Mouse (Mus musculus) ES-E14 (cell line): ENCODE results near the gene Hs3st5. TPM values are rescaled to one million over a fixed set of nuclear protein-coding genes. Genes with fewer than 3 reads are reported as not detected.
A peak's percentile ranks its signal among the peaks of the same experiment; 100 is the strongest.
"Not testable (repeated sequence)": the region's sequence is repeated elsewhere in the genome, so short reads cannot be mapped to it uniquely, and the experiment has no call there.

ENCODE experiments used
- DNase-seq: peaks from one replicate; pipeline ENCODE4 v3.0.0-alpha.2; 2013; ENCODE audit warnings: low read depth, low spot score
- H3K27ac ChIP-seq: 2 replicates; pipeline ENCODE4 v1.5.1; 2012; ENCODE audit warnings: low read depth, mild to moderate bottlenecking, low read length, moderate library complexity, mixed read lengths; ENCODE audit not compliant: poor library complexity, insufficient read depth, severe bottlenecking
- H3K36me3 ChIP-seq: 2 replicates; pipeline ENCODE4 v1.6.1; 2012; ENCODE audit warnings: mild to moderate bottlenecking, low read length, moderate library complexity, mixed read lengths; ENCODE audit not compliant: control insufficient read depth, poor library complexity, insufficient read depth, severe bottlenecking
- H3K4me1 ChIP-seq, 2 experiments: fragments of 150-350 bp in 1 of 2; sonication (generic) in 1 of 2; 2 replicates each; pipeline ENCODE4 v1.6.1; 2012; ENCODE audit warnings: low read length in 2 of 2, mild to moderate bottlenecking in 1 of 2, mixed read lengths in 1 of 2; ENCODE audit not compliant: control insufficient read depth in 2 of 2, insufficient read depth in 2 of 2, poor library complexity in 1 of 2
- H3K4me3 ChIP-seq, 2 experiments: fragments of 150-350 bp in 1 of 2; sonication (generic) in 1 of 2; 2 replicates each; pipeline ENCODE4 v1.5.1; 2012; ENCODE audit warnings: low read length in 2 of 2, low read depth in 1 of 2, mild to moderate bottlenecking in 1 of 2, mixed read lengths in 1 of 2; ENCODE audit not compliant: insufficient read depth in 1 of 2, poor library complexity in 1 of 2, severe bottlenecking in 1 of 2
- H3K9ac ChIP-seq: 2 replicates; pipeline ENCODE4 v1.6.1; 2012; ENCODE audit warnings: low read depth, mild to moderate bottlenecking, low read length, mixed read lengths; ENCODE audit not compliant: poor library complexity, insufficient read depth, severe bottlenecking
- H3K9me3 ChIP-seq: fragments of 150-350 bp; sonication (generic); 2 replicates; pipeline ENCODE4 v1.6.1; 2012; ENCODE audit warnings: low read depth, mild to moderate bottlenecking, low read length; ENCODE audit not compliant: control insufficient read depth, insufficient read depth
- CHD2 ChIP-seq: IDR thresholded peaks from 2 replicates; pipeline ENCODE4 v1.6.1; 2014; ENCODE audit warnings: mild to moderate bottlenecking, low read depth, low read length, inconsistent platforms
- HCFC1 ChIP-seq: IDR thresholded peaks from 2 replicates; pipeline ENCODE4 v1.6.1; 2012; ENCODE audit warnings: low read length, inconsistent platforms, borderline replicate concordance; ENCODE audit not compliant: insufficient read depth
- MAFK ChIP-seq: IDR thresholded peaks from 2 replicates; pipeline ENCODE4 v1.6.1; 2014; ENCODE audit warnings: mild to moderate bottlenecking, low read depth, low read length, inconsistent platforms; ENCODE audit not compliant: insufficient read depth
- ZC3H11A ChIP-seq: IDR thresholded peaks from 2 replicates; pipeline ENCODE4 v1.6.1; 2012; ENCODE audit warnings: low read depth, mild to moderate bottlenecking, inconsistent platforms, low read length, borderline replicate concordance
- ZNF384 ChIP-seq: IDR thresholded peaks from 2 replicates; pipeline ENCODE4 v1.6.1; 2012; ENCODE audit warnings: low read depth, low read length, inconsistent platforms
- in situ Hi-C, 2 experiments: fragments of 600-800 bp; cut with MboI; formaldehyde crosslinking; loops; one replicate each; pipeline ENCODE4 v1.15.1; 2025; ENCODE audit warnings: low sequenced_read_pairs in 2 of 2, inconsistent platforms in 1 of 2; ENCODE audit not compliant: unreplicated experiment in 2 of 2
- total RNA-seq: library from RNA; depleted of rRNA; stranded (reverse); fragments of 300-350 nt; gene quantifications from 2 replicates; pipeline ENCODE4 v1.2.3, GENCODE M21; 2012

The Hs3st5 gene
- total RNA-seq, 1 experiment = 0.13 TPM

DNA sequence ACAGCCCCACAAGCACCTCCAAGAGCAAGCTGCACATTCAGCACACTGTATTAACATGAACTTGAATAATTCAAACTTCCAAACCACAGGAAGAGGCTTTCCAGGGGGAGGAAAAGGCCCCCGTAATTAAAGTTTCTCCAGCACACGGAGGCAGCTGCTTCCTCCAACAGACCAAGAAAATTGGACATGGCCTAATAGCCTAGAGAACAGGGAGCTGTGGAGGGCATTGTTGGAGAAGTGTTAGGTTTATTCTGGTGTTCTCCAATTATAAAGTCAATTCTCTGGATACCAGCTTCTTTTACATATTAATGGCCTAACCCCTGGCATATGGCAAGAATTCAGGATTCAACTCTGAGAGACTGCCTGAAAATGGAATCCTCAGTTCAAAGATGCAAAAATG is 60.6 kb downstream of the Hs3st5 start:
- Histone ChIP-seq H3K9ac (no peak overlapping the region), H3K27ac (no peak overlapping the region), H3K4me1 (0 out of 4 replicates have a peak, but pooled peaks cover 0 to 1% of the 10 kb centered on the region in 2 experiments), H3K9me3 (no peaks in the 10 kb centered on the region), H3K36me3 (no peaks in the 10 kb centered on the region), H3K4me3 (no peak overlapping the region)
- in situ Hi-C loops = no loop called here
- no peak for DNase-seq
- TF ChIP-seq ZC3H11A (no peak), CHD2 (no peak), MAFK (no peak), ZNF384 (no peak), HCFC1 (no peak)

DNA sequence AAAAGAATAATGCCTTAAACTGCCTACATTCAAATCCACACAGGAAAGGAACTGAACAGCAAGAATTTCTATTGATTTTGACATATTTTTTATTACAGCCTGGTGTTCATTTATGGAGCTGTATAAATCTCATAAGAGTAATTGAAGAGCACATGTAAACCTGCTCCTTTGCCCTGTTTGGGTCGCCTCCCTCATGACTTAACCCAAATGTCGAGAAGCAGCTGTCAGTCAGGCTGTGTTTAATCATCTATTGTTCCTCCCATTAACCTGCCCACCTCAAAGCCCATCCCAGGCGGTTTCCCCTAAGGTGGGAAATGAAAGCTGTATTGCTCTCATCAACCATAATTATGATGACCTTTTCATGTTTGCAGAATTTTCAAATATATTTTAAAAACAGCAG is 65.9 kb downstream of the Hs3st5 start:
- no peak for TF ChIP-seq CHD2
- no peak for TF ChIP-seq MAFK
- TF ChIP-seq ZNF384 = no peak
- TF ChIP-seq HCFC1 = no peak
- TF ChIP-seq ZC3H11A = no peak
- Histone ChIP-seq H3K9me3 (no peaks in the 10 kb centered on the region), H3K9ac (no peak overlapping the region), H3K27ac (no peak overlapping the region), H3K4me1 (0 out of 4 replicates have a peak, but pooled peaks cover 0 to 1% of the 10 kb centered on the region in 2 experiments), H3K4me3 (no peak overlapping the region), H3K36me3 (no peaks in the 10 kb centered on the region)
- in situ Hi-C loops = no loop called here
- DNase-seq = no peak

DNA sequence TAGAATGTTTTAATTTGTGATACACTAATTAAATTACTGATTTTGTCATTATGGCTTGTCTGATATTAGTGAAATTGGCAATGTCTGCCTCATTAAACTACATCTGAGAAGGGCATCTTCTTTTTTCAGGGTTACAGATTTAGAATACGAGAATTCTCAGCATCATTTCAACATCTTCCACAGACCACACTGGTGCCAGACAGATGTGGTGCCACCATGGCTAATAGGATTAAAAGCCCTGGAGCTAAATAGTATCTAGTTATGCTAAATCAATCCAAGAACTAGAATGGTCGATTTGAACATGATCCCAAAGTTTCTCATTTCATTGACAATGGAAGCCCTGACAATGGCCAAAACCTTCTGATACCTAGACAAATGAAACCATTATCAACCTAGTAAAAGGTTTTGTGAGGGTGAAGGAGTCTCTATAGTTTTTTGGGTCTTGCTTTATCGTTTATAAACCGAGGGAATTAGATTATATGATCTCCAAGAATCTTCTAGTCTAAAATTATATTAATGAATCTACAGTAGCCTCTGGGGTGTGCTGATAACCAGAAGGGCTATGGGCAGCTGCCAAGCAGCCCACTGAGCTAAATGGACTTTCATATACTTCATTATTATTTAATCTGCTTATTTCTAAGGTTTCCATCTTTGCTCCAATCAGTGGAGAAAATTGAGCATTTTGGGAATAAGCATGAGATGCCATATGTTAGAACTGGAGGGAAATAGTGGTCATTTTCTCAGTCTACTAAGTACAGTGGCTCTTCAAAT is 71.9 kb downstream of the Hs3st5 start:
- no peak for TF ChIP-seq HCFC1
- no peak for TF ChIP-seq MAFK
- TF ChIP-seq CHD2 = no peak
- TF ChIP-seq ZC3H11A = no peak
- TF ChIP-seq ZNF384 = no peak
- H3K4me1 ChIP-seq = no peaks in the 10 kb centered on the region
- H3K36me3 ChIP-seq = no peaks in the 10 kb centered on the region
- no peak overlapping the region for H3K9ac ChIP-seq
- no peaks in the 10 kb centered on the region for H3K9me3 ChIP-seq
- DNase-seq = no peak
- H3K4me3 ChIP-seq = no peak overlapping the region
- H3K27ac ChIP-seq = no peak overlapping the region
- in situ Hi-C loops = no loop called here

DNA sequence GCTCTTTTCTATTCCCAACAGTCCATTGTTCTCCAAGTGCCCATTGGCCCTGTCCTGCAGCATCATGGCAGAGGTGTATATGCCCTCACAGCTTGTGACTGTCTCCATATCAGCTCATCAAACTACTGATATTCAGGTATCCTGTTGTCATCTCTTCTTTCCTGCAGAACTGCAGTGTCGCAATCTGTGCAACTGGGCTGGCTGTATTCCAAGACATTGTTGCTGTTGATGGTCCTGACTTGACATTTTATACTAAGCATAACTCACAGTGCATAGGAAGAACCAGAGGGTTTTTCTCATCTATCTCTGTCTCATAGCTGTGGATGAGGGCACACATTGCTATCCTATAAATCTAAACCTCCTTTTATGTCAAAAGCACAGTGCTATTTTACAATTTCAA is 103.8 kb downstream of the Hs3st5 start:
- no peak for DNase-seq
- in situ Hi-C loops = no loop called here
- peaks cover 7 to 8% of the 10 kb centered on the region in 2 experiments for H3K4me1 ChIP-seq
- no peak overlapping the region for H3K9ac ChIP-seq
- no peak overlapping the region for H3K4me3 ChIP-seq
- H3K9me3 ChIP-seq = peaks cover 7% of the 10 kb centered on the region
- H3K36me3 ChIP-seq = peaks cover 2% of the 10 kb centered on the region; the same call in 1 of the 2 replicates
- TF ChIP-seq HCFC1 = no peak
- no peak for TF ChIP-seq ZNF384
- TF ChIP-seq MAFK = no peak
- no peak overlapping the region for H3K27ac ChIP-seq

DNA sequence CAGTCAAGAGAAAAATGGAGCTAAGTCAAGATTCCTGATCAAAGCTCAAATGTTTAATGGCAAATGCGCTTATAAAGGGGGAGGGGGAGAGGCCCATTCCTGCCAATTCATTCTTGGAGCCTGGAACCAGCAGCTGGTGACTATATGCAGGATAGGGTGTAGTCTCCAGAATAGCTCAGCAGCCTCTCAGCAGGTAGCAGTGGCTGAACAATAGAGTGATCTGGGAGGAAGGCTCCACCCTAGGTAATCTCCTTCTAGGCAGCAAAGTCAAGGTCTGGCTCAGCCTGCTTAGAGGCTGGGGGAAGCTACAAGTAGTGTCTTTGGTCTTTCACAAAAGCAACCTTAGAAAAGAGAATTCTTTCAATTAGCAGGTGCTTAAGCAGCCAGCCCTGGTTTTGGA is 104.8 kb downstream of the Hs3st5 start:
- 0 out of 2 replicates have a peak, but pooled peaks have one; percentile 12 for TF ChIP-seq CHD2
- peak overlapping the region; percentile 96 for H3K27ac ChIP-seq
- H3K4me3 ChIP-seq, H3K36me3 ChIP-seq, H3K9me3 ChIP-seq, H3K4me1 ChIP-seq, H3K9ac ChIP-seq, in situ Hi-C loops: not testable (repeated sequence)
- peak; percentile 76 for DNase-seq
